Mouse (Mus musculus): ENCODE measurements around the gene Slc35e4.

GRCm38 (mm10) chr11:3883711-3884110 lies 30.8 kb downstream of the Slc35e4 start:
- no peak for TF ChIP-seq CTCF (IDR thresholded peaks at IDR 0.05; ENCODE audit: extremely low read depth, insufficient read depth, insufficient read length, insufficient replicate concordance)
- no peak for TF ChIP-seq POLR2A (IDR thresholded peaks at IDR 0.05; ENCODE audit: low read depth, low read length)

Data from spleen, adult 2 months (tissue).